Mouse (Mus musculus): ENCODE data around the gene Tenm2. TPM values are rescaled to one million over a fixed set of nuclear protein-coding genes. Genes with fewer than 3 reads are reported as not detected.

Tenm2 gene
- polyA plus RNA-seq, 1 experiment from 2014 or later: 30.2 TPM

DNA sequence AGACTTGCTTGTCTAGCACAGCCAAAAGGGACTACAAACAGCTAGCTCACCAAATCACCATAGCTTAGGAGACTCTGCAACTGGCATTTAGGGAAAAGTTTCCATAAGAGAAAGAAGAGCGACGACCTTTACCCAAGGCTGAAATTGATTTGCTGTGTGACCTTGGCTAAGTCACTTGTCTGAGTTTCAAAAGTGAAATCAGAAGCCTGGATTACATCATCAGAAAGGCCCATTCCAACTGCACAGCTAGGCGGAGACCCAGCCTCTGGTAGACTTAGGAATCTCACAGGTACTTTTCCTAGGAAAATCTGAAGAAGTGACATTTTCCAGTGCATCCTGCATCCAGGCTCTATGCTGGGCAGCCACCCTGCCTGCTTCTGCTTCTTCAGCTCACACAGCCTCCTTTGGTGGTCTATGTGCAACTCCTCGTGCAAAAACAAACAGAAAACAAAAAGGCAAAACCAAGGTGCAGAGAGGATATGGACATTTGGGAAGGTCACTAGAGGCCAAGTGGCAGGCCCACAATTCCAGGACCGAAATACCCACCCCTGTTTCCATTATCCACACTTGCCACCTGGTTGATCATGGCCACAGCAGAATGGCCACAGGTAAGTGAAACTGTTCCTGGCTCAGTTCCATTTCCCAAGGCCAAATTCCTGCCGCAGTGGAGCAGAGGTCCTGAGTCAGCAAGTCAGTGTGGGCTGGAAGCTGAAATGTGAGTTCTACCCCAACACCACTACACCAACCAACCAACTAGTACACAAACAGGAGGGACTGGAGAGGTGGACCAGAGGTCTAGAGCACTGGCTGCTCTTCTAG, 1260.9 kb downstream of the Tenm2 start:
- no peaks in the 10 kb centered on the region for H3K27me3 ChIP-seq (ENCODE audit: control insufficient read depth, insufficient read depth, low read length)
- ATAC-seq (ENCODE audit: low FRiP score) (no peak), DNase-seq (ENCODE audit: low spot score) (no peak)
- peaks cover 39% of the 10 kb centered on the region for H3K4me1 ChIP-seq (replicated peaks; ENCODE audit: control insufficient read depth, insufficient read depth, low read length)
- no peak overlapping the region for H3K9ac ChIP-seq
- H3K36me3 ChIP-seq (replicated peaks; ENCODE audit: control insufficient read depth, insufficient read depth): no peaks in the 10 kb centered on the region
- H3K9me3 ChIP-seq (ENCODE audit: control insufficient read depth, low read length): no peaks in the 10 kb centered on the region
- 80% methylated on average over 6 of the region's 6 CpGs for WGBS
- no peak overlapping the region for H3K4me3 ChIP-seq (replicated peaks; ENCODE audit: low read length)
- H3K27ac ChIP-seq: no peak overlapping the region
- no peak overlapping the region for H3K4me2 ChIP-seq (replicated peaks)

DNA sequence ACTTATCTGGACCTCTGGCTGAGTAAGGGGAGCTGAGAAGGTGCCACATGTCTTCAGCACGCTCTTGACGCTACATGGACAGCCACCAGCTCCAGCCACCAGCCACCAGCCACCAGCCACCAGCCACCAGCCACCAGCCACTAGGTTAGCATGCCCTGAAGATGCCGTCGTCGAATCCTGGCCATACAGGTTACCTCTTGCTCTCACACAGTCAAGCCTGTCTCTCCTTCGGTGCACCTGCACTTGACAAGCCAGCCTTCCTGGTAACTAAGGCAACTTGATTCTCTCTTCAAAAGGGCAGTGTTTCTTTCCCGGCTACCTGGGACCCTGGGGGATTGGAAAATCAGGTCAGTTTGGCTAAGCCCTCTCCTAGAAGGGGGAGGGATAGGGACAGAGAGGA, 1262.6 kb downstream of the Tenm2 start:
- no peak overlapping the region for H3K9ac ChIP-seq
- no peak for DNase-seq (ENCODE audit: low spot score)
- H3K27ac ChIP-seq: no peak overlapping the region
- no peak overlapping the region for H3K4me3 ChIP-seq (replicated peaks; ENCODE audit: low read length)
- H3K27me3 ChIP-seq (ENCODE audit: control insufficient read depth, insufficient read depth, low read length): no peaks in the 10 kb centered on the region
- H3K4me1 ChIP-seq (replicated peaks; ENCODE audit: control insufficient read depth, insufficient read depth, low read length): peaks cover 25% of the 10 kb centered on the region
- no peaks in the 10 kb centered on the region for H3K36me3 ChIP-seq (replicated peaks; ENCODE audit: control insufficient read depth, insufficient read depth)
- no peaks in the 10 kb centered on the region for H3K9me3 ChIP-seq (ENCODE audit: control insufficient read depth, low read length)
- 30% methylated on average over 7 of the region's 7 CpGs for WGBS
- H3K4me2 ChIP-seq (replicated peaks): 0 out of 2 replicates have a peak overlapping the region, but pooled peaks have one; percentile 4
- no peak for ATAC-seq (ENCODE audit: low FRiP score)

DNA sequence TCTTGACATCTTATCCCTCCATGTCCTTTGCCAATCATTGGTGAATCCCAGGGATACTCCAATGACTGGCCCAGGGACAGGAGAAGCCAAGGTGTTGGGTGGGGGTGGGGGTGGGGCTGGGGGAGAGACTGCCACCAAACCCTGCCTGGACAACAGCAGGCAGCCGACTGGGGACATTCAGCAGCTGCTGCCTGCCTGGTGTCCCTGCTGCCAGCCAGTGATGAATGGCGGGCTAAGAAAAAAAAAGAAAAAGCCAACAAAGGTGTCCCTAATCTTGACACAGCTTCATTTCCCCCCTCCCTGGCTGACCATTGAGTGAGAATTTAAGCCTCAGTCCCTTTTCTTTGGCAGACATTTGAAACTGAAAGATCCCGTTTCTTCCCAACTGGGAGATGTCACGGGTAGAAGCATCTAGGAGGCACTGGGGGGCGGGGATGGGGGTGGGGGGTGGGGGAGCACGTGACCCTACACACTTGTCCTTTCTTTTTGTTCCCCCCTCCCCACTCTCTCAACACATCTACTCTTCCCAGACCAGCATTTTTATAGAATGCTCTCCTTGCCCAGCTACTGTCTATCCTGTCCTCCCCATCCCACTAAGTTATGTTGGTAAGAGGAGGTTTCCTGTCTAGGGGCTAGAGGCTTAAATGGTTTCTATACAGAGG, 1263.4 kb downstream of the Tenm2 start:
- Histone ChIP-seq H3K4me2 (replicated peaks) (no peak overlapping the region), H3K9me3 (ENCODE audit: control insufficient read depth, low read length) (no peaks in the 10 kb centered on the region), H3K27me3 (ENCODE audit: control insufficient read depth, insufficient read depth, low read length) (no peaks in the 10 kb centered on the region), H3K36me3 (replicated peaks; ENCODE audit: control insufficient read depth, insufficient read depth) (no peaks in the 10 kb centered on the region), H3K9ac (no peak overlapping the region), H3K4me1 (replicated peaks; ENCODE audit: control insufficient read depth, insufficient read depth, low read length) (peaks cover 24% of the 10 kb centered on the region), H3K27ac (peak overlapping the region; percentile 9; the same call in 1 of the 2 replicates), H3K4me3 (replicated peaks; ENCODE audit: low read length) (no peak overlapping the region)
- WGBS: 2% methylated on average over 6 of the region's 6 CpGs
- ATAC-seq (ENCODE audit: low FRiP score) (peak; percentile 15; the same call in 1 of the 2 replicates), DNase-seq (ENCODE audit: low spot score) (no peak)

DNA sequence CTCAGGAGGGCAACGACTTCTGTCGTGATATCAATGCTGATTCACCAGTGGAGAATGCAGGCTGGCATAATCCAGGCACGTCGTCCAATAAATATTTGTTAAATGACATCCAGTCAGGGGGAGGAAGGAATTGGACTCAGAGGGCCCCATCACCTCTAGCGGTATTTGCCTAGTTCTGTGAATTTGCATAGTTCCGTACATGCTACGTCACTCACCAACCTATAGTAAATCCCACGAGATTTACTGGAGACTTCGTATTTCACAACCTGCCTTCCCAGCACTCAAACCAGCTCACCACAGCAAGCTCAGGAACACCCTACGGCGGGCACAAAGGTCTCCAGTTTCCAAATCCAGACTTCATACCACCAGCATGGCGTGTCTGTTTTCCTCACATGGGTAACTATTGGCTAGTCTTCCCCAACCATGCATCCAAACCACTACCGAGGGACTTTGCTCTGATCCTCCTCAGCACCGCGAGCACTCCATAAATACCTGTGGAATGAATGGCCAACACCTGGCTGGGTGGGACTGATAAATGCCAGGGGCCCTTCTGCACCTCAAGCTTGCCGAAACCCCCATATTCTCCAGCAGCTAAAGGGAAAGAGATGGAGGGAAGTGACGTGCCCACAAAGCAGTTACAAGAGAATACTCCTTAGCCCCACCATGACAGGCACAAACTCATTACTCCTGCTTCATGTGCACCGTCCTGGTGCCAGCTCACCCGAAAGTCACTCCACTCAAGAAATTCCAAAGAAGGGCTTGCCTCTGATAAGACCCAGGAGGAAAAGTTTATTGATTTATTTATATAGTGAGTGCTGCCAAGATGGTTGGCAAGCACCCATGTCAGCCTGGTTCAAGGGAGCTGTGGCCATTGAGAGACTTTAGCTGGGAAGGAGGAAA, 1264.7 kb downstream of the Tenm2 start:
- H3K4me3 ChIP-seq (replicated peaks; ENCODE audit: low read length): no peak overlapping the region
- no peaks in the 10 kb centered on the region for H3K36me3 ChIP-seq (replicated peaks; ENCODE audit: control insufficient read depth, insufficient read depth)
- 86% methylated on average over 19 of the region's 19 CpGs for WGBS

DNA sequence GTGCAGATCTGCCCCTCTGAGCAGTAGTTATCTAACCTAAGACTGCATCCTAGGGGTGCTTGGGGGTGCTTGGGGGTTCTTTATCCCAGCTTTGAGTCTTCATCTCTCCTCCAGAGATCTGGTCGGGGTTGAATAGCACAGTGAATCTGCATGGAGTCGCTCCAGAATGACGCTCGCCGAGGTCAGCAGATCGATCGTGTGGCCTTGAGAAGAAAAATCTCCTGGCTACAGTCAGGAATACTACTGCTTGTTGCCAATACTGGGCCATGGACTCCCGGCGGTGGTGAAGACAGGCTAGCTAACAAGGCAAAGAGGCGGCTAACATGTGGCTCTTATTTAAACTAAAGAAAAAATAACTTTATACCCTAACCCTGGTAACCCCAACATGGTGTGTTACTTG, 1267.5 kb downstream of the Tenm2 start:
- H3K9me3 ChIP-seq (ENCODE audit: control insufficient read depth, low read length): no peaks in the 10 kb centered on the region
- no peaks in the 10 kb centered on the region for H3K27me3 ChIP-seq (ENCODE audit: control insufficient read depth, insufficient read depth, low read length)
- H3K9ac ChIP-seq: no peak overlapping the region
- no peak overlapping the region for H3K27ac ChIP-seq
- DNase-seq (ENCODE audit: low spot score): no peak
- H3K4me2 ChIP-seq (replicated peaks): no peak overlapping the region
- H3K36me3 ChIP-seq (replicated peaks; ENCODE audit: control insufficient read depth, insufficient read depth): no peaks in the 10 kb centered on the region
- WGBS: 92% methylated on average over 10 of the region's 10 CpGs
- H3K4me1 ChIP-seq (replicated peaks; ENCODE audit: control insufficient read depth, insufficient read depth, low read length): peaks cover 15% of the 10 kb centered on the region
- no peak overlapping the region for H3K4me3 ChIP-seq (replicated peaks; ENCODE audit: low read length)
- no peak for ATAC-seq (ENCODE audit: low FRiP score)

More for the DNA sequence above, 1264.7 kb downstream of the Tenm2 start:
- Histone ChIP-seq H3K9ac (no peak overlapping the region), H3K9me3 (ENCODE audit: control insufficient read depth, low read length) (no peaks in the 10 kb centered on the region), H3K27ac (no peak overlapping the region), H3K27me3 (ENCODE audit: control insufficient read depth, insufficient read depth, low read length) (no peaks in the 10 kb centered on the region), H3K4me2 (replicated peaks) (no peak overlapping the region), H3K4me1 (replicated peaks; ENCODE audit: control insufficient read depth, insufficient read depth, low read length) (peaks cover 19% of the 10 kb centered on the region)
- ATAC-seq (ENCODE audit: low FRiP score): no peak
- no peak for DNase-seq (ENCODE audit: low spot score)

DNA sequence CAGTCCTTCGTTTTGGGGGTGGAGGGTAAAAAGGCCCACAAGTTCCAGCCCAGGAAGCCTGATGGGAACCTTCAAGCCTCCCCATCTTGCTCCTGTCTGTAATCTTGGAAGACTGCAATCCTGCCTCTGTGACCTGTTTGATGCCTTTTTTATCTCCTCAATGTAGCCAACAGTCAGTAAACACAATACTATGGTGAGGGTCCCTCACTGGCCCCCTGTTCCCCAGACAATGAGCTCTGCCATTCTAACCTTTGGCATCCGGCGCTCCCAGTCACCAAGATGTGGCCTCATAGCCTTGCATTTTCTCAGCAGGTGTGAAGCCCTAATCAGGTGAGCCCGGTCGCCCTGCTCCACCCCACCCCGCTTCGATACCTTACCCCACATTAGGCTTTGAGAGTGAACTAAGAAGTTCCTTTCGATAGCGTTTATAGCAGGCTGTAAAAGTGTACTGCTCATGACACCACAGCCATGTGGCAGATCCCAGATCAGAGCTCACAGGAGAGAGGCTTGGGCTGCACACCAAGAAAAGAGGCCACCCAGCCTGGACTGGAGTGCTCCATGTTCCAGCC, 1271.7 kb downstream of the Tenm2 start:
- ATAC-seq (ENCODE audit: low FRiP score) (no peak), DNase-seq (ENCODE audit: low spot score) (no peak)
- no peak overlapping the region for H3K9ac ChIP-seq
- WGBS: 78% methylated on average over 9 of the region's 9 CpGs
- H3K4me1 ChIP-seq (replicated peaks; ENCODE audit: control insufficient read depth, insufficient read depth, low read length): no peaks in the 10 kb centered on the region
- no peaks in the 10 kb centered on the region for H3K27me3 ChIP-seq (ENCODE audit: control insufficient read depth, insufficient read depth, low read length)
- no peak overlapping the region for H3K4me2 ChIP-seq (replicated peaks)
- no peaks in the 10 kb centered on the region for H3K9me3 ChIP-seq (ENCODE audit: control insufficient read depth, low read length)
- H3K4me3 ChIP-seq (replicated peaks; ENCODE audit: low read length): no peak overlapping the region
- H3K27ac ChIP-seq: no peak overlapping the region
- H3K36me3 ChIP-seq (replicated peaks; ENCODE audit: control insufficient read depth, insufficient read depth): no peaks in the 10 kb centered on the region

DNA sequence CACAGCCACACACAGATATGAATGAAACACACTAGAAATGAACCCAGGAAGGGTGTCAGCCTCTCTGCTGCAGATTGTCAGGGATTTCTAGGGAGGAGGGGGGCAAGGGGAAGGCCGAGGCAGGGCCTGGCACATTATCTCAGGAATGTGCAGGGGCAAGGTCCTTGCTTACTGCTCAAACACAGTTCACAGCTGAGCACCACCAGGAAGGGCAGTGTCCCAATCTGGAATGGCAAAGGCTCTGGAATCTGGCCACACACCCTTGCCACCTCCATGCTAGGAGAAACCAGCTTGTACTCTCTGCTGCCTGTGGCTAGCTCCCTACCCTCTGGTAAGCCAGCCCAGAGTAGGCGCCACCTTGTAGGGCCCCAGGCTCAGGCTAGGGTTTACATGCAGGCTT, 1272.2 kb downstream of the Tenm2 start:
- H3K9ac ChIP-seq: no peak overlapping the region
- WGBS: 54% methylated on average over 2 of the region's 2 CpGs

DNA sequence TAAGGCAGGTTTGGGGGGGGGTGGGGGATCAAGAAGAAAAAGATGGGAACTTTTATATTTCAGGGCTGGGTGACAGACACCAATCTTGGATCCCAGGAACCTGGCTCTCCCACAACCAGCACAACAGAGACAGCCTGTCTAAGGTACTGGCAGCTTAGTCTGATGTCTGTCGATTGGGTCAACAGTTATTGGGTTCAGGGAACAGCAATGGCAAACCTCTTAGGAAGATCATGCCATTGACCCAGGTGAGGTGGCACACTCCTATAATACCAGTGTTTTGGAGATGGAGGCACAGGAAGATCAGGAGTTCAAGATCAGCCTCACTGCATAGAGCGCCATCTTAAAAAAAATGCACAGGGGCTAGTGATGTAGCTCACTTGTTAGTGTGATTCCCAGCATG, 1273.3 kb downstream of the Tenm2 start:
- no peak overlapping the region for H3K4me2 ChIP-seq (replicated peaks)
- H3K9me3 ChIP-seq (ENCODE audit: control insufficient read depth, low read length): no peaks in the 10 kb centered on the region
- H3K36me3 ChIP-seq (replicated peaks; ENCODE audit: control insufficient read depth, insufficient read depth): no peaks in the 10 kb centered on the region
- H3K27ac ChIP-seq: no peak overlapping the region
- H3K9ac ChIP-seq: no peak overlapping the region
- no peaks in the 10 kb centered on the region for H3K27me3 ChIP-seq (ENCODE audit: control insufficient read depth, insufficient read depth, low read length)
- H3K4me1 ChIP-seq (replicated peaks; ENCODE audit: control insufficient read depth, insufficient read depth, low read length): no peaks in the 10 kb centered on the region
- DNase-seq (ENCODE audit: low spot score): no peak
- ATAC-seq (ENCODE audit: low FRiP score): no peak
- WGBS: 98% methylated on average over 2 of the region's 2 CpGs
- H3K4me3 ChIP-seq (replicated peaks; ENCODE audit: low read length): no peak overlapping the region

More for the DNA sequence above, 1272.2 kb downstream of the Tenm2 start:
- Histone ChIP-seq H3K9me3 (ENCODE audit: control insufficient read depth, low read length) (no peaks in the 10 kb centered on the region), H3K4me2 (replicated peaks) (no peak overlapping the region), H3K27ac (no peak overlapping the region), H3K4me1 (replicated peaks; ENCODE audit: control insufficient read depth, insufficient read depth, low read length) (no peaks in the 10 kb centered on the region), H3K4me3 (replicated peaks; ENCODE audit: low read length) (no peak overlapping the region), H3K27me3 (ENCODE audit: control insufficient read depth, insufficient read depth, low read length) (no peaks in the 10 kb centered on the region), H3K36me3 (replicated peaks; ENCODE audit: control insufficient read depth, insufficient read depth) (no peaks in the 10 kb centered on the region)
- DNase-seq (ENCODE audit: low spot score) (no peak), ATAC-seq (ENCODE audit: low FRiP score) (no peak)

DNA sequence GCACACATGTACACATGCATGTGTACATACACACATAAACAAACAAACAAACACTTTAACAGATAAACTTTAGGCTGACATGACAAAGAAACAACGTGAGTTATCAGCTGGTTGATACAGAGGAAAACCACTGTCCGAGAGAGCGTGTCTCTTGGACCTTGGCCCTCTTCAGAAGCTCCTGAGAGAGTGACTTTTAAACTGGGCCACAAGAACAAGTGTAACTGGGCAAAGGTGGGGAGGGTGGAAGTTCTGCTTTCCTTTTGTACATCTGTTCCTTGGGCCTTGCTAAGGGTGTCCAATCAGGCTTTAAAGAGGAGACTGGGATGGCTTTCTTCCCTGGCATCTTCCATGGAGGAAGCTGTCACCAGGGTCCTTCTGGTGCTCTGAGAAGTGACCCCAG, 1276.5 kb downstream of the Tenm2 start:
- H3K9me3 ChIP-seq (ENCODE audit: control insufficient read depth, low read length): no peaks in the 10 kb centered on the region
- no peak overlapping the region for H3K27ac ChIP-seq

More for the DNA sequence above, 1276.5 kb downstream of the Tenm2 start:
- Histone ChIP-seq H3K4me3 (replicated peaks; ENCODE audit: low read length) (no peak overlapping the region), H3K27me3 (ENCODE audit: control insufficient read depth, insufficient read depth, low read length) (no peaks in the 10 kb centered on the region), H3K4me2 (replicated peaks) (no peak overlapping the region), H3K4me1 (replicated peaks; ENCODE audit: control insufficient read depth, insufficient read depth, low read length) (no peaks in the 10 kb centered on the region), H3K9ac (no peak overlapping the region), H3K36me3 (replicated peaks; ENCODE audit: control insufficient read depth, insufficient read depth) (no peaks in the 10 kb centered on the region)
- WGBS: 87% methylated on average over 3 of the region's 3 CpGs
- no peak for ATAC-seq (ENCODE audit: low FRiP score)
- no peak for DNase-seq (ENCODE audit: low spot score)
